Mouse (Mus musculus): ENCODE results near the gene Batf3. TPM values are rescaled to one million over a fixed set of nuclear protein-coding genes. Genes with fewer than 3 reads are reported as not detected.

Gene Batf3
- 2.0 TPM in 1 of 2 replicates, not detected in the other for polyA plus RNA-seq (2012; ENCODE audit: insufficient read depth, low replicate concordance)

GRCm38 (mm10) chr1:191097802-191098747 is at the start of gene Batf3:
TSS of gene Batf3 (plus strand) at chr1:191097847.
- peaks cover 45% of the 10 kb centered on the region for H3K4me1 ChIP-seq
- peak within 1 kb of the TSS; percentile 90 for H3K4me3 ChIP-seq (replicated peaks)
- H3K27me3 ChIP-seq (replicated peaks) = peaks cover 88% of the 10 kb centered on the region
- H3K9me3 ChIP-seq = peaks cover 15% of the 10 kb centered on the region
- H3K36me3 ChIP-seq (replicated peaks; ENCODE audit: low read length) = no peaks in the 10 kb centered on the region
- no peak for TF ChIP-seq FLI1 (IDR thresholded peaks at IDR 0.05; ENCODE audit: low read length)
- TF ChIP-seq GATA1 (IDR thresholded peaks at IDR 0.05; ENCODE audit: borderline replicate concordance, low read length) = no peak

DNA sequence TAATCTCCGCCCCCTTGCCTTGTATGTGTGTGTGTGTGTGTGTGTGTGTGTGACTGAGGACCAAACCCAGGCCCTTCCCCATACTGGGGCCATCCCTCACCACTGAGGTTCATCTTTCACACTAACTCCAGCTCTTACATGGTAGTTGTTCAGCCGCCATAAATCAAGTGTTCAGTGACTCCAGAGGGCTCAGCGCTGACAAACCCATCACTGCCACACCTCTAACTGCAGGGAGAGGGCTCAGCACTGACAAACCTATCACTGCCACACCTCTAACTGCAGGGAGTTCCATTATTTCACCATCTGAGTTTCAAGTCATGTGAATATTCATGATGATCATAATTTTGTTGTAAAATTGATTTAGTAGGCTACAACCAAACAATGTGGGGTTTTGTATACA is 44.1 kb upstream of the Batf3 start:
- no peaks in the 10 kb centered on the region for H3K27me3 ChIP-seq (replicated peaks)
- TF ChIP-seq GATA1 (IDR thresholded peaks at IDR 0.05; ENCODE audit: borderline replicate concordance, low read length) (no peak), FLI1 (IDR thresholded peaks at IDR 0.05; ENCODE audit: low read length) (no peak)
- no peak overlapping the region for H3K4me3 ChIP-seq (replicated peaks)
- peaks cover 56% of the 10 kb centered on the region for H3K4me1 ChIP-seq
- peaks cover 64% of the 10 kb centered on the region for H3K36me3 ChIP-seq (replicated peaks; ENCODE audit: low read length)
- no peaks in the 10 kb centered on the region for H3K9me3 ChIP-seq

GRCm38 (mm10) chr1:191054870-191055532 is 42.6 kb upstream of the Batf3 start:
- TF ChIP-seq GATA1 (IDR thresholded peaks at IDR 0.05; ENCODE audit: borderline replicate concordance, low read length) (peak; percentile 55; the same call in 1 of the 3 replicates), FLI1 (IDR thresholded peaks at IDR 0.05; ENCODE audit: low read length) (no peak)
- peak overlapping the region; percentile 84 for H3K4me3 ChIP-seq (replicated peaks)
- peaks cover 64% of the 10 kb centered on the region for H3K36me3 ChIP-seq (replicated peaks; ENCODE audit: low read length)

DNA sequence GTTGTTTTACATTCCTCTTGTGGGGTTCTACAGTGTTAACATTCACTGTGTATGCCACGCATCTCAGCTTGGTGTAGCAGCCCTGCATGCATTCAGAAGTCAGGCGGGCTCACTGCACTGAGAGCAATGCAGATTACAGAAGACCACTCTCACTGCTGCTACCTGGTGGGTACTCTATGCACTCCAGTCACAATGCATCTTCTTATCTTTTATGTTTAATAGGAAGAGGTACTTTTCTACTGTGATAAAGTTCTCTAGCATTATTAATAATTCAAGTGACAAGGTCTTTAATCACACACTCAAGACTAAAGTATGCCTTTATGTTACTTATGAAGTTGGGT is 42.1 kb upstream of the Batf3 start:
- no peaks in the 10 kb centered on the region for H3K27me3 ChIP-seq (replicated peaks)
- peaks cover 61% of the 10 kb centered on the region for H3K36me3 ChIP-seq (replicated peaks; ENCODE audit: low read length)
- peak overlapping the region; percentile 84 for H3K4me3 ChIP-seq (replicated peaks)

More at GRCm38 (mm10) chr1:191054870-191055532, 42.6 kb upstream of the Batf3 start:
- H3K9me3 ChIP-seq = no peaks in the 10 kb centered on the region
- no peaks in the 10 kb centered on the region for H3K27me3 ChIP-seq (replicated peaks)
- H3K4me1 ChIP-seq = peaks cover 57% of the 10 kb centered on the region

DNA sequence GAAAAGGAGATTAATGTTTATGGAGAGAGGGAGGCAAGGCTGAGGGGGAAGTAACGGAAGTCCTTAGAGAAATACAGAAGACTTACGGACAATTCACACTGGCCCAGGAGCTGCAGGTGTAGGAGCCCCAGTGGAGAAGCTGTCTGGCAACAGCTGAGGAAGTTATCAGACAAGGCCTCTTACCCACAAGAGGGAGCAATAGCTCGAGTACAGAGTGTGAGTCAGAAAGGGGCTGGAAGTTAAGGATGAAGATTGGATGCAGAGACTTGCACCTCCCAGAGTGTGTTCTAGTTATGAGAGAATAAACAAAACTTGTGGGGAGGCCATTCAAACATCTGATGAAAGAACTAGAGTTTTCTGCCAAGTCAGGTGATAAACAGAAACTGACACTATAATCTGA is 40.2 kb upstream of the Batf3 start:
- TF ChIP-seq GATA1 (IDR thresholded peaks at IDR 0.05; ENCODE audit: borderline replicate concordance, low read length) = no peak
- TF ChIP-seq FLI1 (IDR thresholded peaks at IDR 0.05; ENCODE audit: low read length) = no peak
- H3K4me1 ChIP-seq = peaks cover 67% of the 10 kb centered on the region
- H3K27me3 ChIP-seq (replicated peaks) = no peaks in the 10 kb centered on the region
- H3K4me3 ChIP-seq (replicated peaks) = no peak overlapping the region
- no peaks in the 10 kb centered on the region for H3K9me3 ChIP-seq
- H3K36me3 ChIP-seq (replicated peaks; ENCODE audit: low read length) = peaks cover 60% of the 10 kb centered on the region

More for the DNA sequence above, 42.1 kb upstream of the Batf3 start:
- TF ChIP-seq GATA1 (IDR thresholded peaks at IDR 0.05; ENCODE audit: borderline replicate concordance, low read length) = no peak
- no peak for TF ChIP-seq FLI1 (IDR thresholded peaks at IDR 0.05; ENCODE audit: low read length)
- H3K4me1 ChIP-seq = peaks cover 59% of the 10 kb centered on the region
- H3K9me3 ChIP-seq = no peaks in the 10 kb centered on the region

DNA sequence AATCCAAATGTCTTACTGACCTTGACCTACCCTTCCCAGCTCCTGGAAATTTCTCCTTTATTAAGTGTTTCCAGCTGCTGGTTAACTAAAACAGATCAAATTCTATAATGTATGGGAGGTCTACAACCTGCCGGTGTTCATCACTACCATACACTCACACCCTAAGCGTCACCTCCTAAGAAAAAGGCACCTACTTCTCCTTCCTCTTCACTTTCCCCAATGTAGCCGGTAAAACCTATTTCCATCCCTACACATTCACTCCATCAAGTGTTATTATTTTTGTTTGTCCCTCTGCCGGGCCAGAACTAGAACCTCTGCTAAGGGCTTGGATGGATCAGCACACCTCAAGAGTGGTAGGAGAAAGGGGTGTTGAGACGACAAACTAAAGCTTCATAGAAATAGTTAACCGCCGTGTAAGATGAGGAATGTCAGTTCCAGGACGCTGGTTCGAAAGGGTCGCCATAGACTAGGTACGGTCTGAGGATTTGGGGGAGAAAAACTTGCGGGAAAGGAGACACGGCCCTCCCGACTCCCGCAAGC is 35.3 kb upstream of the Batf3 start:
- no peaks in the 10 kb centered on the region for H3K27me3 ChIP-seq (replicated peaks)
- TF ChIP-seq GATA1 (IDR thresholded peaks at IDR 0.05; ENCODE audit: borderline replicate concordance, low read length) (no peak), FLI1 (IDR thresholded peaks at IDR 0.05; ENCODE audit: low read length) (no peak)
- H3K36me3 ChIP-seq (replicated peaks; ENCODE audit: low read length) = peaks cover 49% of the 10 kb centered on the region
- peaks cover 55% of the 10 kb centered on the region for H3K4me1 ChIP-seq
- H3K4me3 ChIP-seq (replicated peaks) = peak overlapping the region; percentile 99
- no peaks in the 10 kb centered on the region for H3K9me3 ChIP-seq

DNA sequence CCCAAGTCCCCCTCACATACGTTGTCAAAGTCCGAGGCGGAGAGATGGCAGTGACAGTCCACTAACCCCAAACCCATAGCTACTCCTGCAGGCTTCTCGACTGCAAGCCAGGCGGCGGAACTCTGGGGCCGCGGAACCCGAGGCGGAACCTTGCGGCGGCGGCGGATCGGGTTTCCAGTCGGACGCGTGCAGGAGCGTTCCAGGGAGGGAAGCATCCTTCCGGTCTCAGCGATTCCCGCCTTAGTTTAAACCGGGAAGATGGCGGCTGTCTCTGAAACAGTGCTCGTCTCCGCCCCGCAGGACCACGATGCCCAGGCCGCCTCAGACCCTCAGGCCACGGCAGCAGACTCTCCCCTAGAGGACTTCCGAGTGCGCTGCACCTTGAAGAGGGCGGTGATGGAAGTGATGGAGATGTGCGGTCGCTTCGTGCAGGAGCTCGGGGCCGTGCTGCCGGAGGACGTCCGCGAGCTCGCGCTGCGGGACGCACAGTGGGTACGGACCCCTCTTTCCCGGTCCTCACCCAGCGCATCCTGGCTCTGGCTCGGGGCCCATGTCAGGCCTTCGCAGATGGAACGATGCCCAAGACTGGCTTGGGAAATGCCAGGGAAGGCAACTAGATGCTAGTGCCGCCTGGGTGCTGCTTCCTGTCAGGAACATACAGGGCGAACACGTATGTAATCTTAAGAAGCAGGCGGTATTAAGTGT is 34.7 kb upstream of the Batf3 start, which contains the start of the genes Tatdn3 and Nsl1:
Tatdn3 (minus strand) TSS at position 152 of the 705 bp plus-strand sequence.
Nsl1 (plus strand) TSS at position 232 of the 705 bp plus-strand sequence.
- Histone ChIP-seq H3K9me3 (no peaks in the 10 kb centered on the region), H3K36me3 (replicated peaks; ENCODE audit: low read length) (peaks cover 47% of the 10 kb centered on the region), H3K27me3 (replicated peaks) (no peaks in the 10 kb centered on the region), H3K4me1 (peaks cover 50% of the 10 kb centered on the region), H3K4me3 (replicated peaks) (peak within 1 kb of the TSS; percentile 99)
- peak; percentile 96; the same call in 1 of the 2 replicates for TF ChIP-seq FLI1 (IDR thresholded peaks at IDR 0.05; ENCODE audit: low read length)
- TF ChIP-seq GATA1 (IDR thresholded peaks at IDR 0.05; ENCODE audit: borderline replicate concordance, low read length) = no peak

GRCm38 (mm10) chr1:191063700-191064099 is 33.9 kb upstream of the Batf3 start:
- Histone ChIP-seq H3K4me1 (peaks cover 43% of the 10 kb centered on the region), H3K27me3 (replicated peaks) (no peaks in the 10 kb centered on the region), H3K4me3 (replicated peaks) (peak overlapping the region; percentile 99), H3K36me3 (replicated peaks; ENCODE audit: low read length) (peaks cover 47% of the 10 kb centered on the region), H3K9me3 (no peaks in the 10 kb centered on the region)
- TF ChIP-seq GATA1 (IDR thresholded peaks at IDR 0.05; ENCODE audit: borderline replicate concordance, low read length) (no peak), FLI1 (IDR thresholded peaks at IDR 0.05; ENCODE audit: low read length) (no peak)

DNA sequence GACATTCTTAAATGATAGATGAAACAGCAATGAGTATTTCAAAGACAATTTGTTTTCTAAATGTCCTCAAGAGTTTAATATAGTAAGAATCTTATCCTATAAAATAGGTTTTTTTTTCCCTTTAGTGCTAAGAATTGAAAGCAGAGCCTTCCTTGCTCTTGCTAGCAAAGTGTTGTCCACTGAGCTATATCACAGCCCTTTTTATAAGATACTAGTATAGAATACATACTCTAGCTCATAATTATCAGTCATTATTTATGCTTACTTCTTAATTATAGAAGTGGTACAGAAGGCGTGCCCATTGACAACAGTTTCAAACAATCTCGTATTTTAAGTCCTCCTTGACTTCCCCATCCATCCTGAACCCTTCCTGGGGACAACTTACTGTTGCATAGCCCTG is 33.1 kb upstream of the Batf3 start:
- Histone ChIP-seq H3K9me3 (no peaks in the 10 kb centered on the region), H3K4me3 (replicated peaks) (no peak overlapping the region), H3K36me3 (replicated peaks; ENCODE audit: low read length) (peaks cover 47% of the 10 kb centered on the region), H3K27me3 (replicated peaks) (no peaks in the 10 kb centered on the region), H3K4me1 (peaks cover 43% of the 10 kb centered on the region)
- no peak for TF ChIP-seq FLI1 (IDR thresholded peaks at IDR 0.05; ENCODE audit: low read length)
